In genomic region chr19:53312336-53312871, GRCm38 (mm10) we compare ENCODE assay signal across 8 mouse cellular contexts. TPM values are rescaled to one million over a fixed set of nuclear protein-coding genes. Genes with fewer than 3 reads are reported as not detected.
DNase-seq lines count a peak whose midpoint lies in the region; ATAC-seq and TF ChIP-seq lines count a peak whose summit lies in the region.

No protein-coding gene starts in this region.

- no peak for TF ChIP-seq RAD21 in CH12.LX (IDR thresholded peaks at IDR 0.05; ENCODE audit: low read depth, low read length)

- DNase-seq in CH12.LX (ENCODE audit: extremely low read depth), result no peak
- DNase-seq in adrenal gland, postnatal 4 days (ENCODE audit: low spot score in 2 of 2), result peak; percentile 22 to 45
- peak; percentile 68 for DNase-seq in forebrain, embryonic 10.5 days (ENCODE audit: extremely low spot score, low spot score)
- peak; percentile 73 for DNase-seq in heart, postnatal 0 days (ENCODE audit: low spot score)
- peak; percentile 72 to 79 for DNase-seq in kidney, postnatal 4 days
- peak; percentile 62 for DNase-seq in lung, adult 2 months
- peak; percentile 39 to 42 for DNase-seq in thymus, postnatal 36 days

- TF ChIP-seq POLR2A in CH12.LX (IDR thresholded peaks at IDR 0.05; ENCODE audit: low read depth, low read length), result no peak
- peak; percentile 50; the same call in 1 of the 2 replicates for TF ChIP-seq POLR2A in lung, adult 2 months (IDR thresholded peaks at IDR 0.05; ENCODE audit: borderline replicate concordance, extremely low read depth, low read depth, low read length)
- TF ChIP-seq POLR2A in olfactory bulb, adult 2 months (IDR thresholded peaks at IDR 0.05; ENCODE audit: insufficient read depth, low read depth, low read length), result no peak

- peak overlapping the region; percentile 23 for H3K27ac ChIP-seq in CH12.LX (ENCODE audit: insufficient read depth, low read depth)
- H3K27ac ChIP-seq in forebrain, embryonic 10.5 days, result peak overlapping the region; percentile 96
- peak overlapping the region; percentile 98 for H3K27ac ChIP-seq in heart, postnatal 0 days (ENCODE audit: low read depth)
- H3K27ac ChIP-seq in olfactory bulb, adult 2 months (ENCODE audit: insufficient read depth, low read depth, low read length), result peak overlapping the region; percentile 99

- H3K4me2 ChIP-seq in CH12.LX (ENCODE audit: insufficient read depth, low read depth, poor library complexity, severe bottlenecking), result peak overlapping the region; percentile 89
- peak overlapping the region; percentile 91 for H3K4me2 ChIP-seq in heart, postnatal 0 days (ENCODE audit: low read depth, low read length)

- dilution Hi-C loops in CH12.LX (cut with MboI; ENCODE audit: extremely low pct_ligation_motif_present, extremely low pct_unique_long_range_greater_than_20kb, low sequenced_read_pairs), result no loop called here

- TF ChIP-seq EP300 in CH12.LX (IDR thresholded peaks at IDR 0.05; ENCODE audit: low read length), result no peak
- no peak for TF ChIP-seq EP300 in heart, postnatal 0 days (IDR thresholded peaks at IDR 0.05; ENCODE audit: low read depth)

- H3K4me3 ChIP-seq in CH12.LX (replicated peaks in 1 of 3; ENCODE audit: low read depth in 2 of 3, low read length in 2 of 3, poor library complexity in 1 of 3), result peak overlapping the region; percentile 68 to 90 (median 77)
- H3K4me3 ChIP-seq in forebrain, embryonic 10.5 days, result peak overlapping the region; percentile 93
- H3K4me3 ChIP-seq in heart, postnatal 0 days (ENCODE audit: low read depth, low read length), result peak overlapping the region; percentile 95
- H3K4me3 ChIP-seq in lung, adult 2 months (replicated peaks; ENCODE audit: extremely low read depth, low read depth, low read length), result peak overlapping the region; percentile 85
- H3K4me3 ChIP-seq in olfactory bulb, adult 2 months (ENCODE audit: insufficient read depth, low read depth, low read length), result peak overlapping the region; percentile 98

- no peaks in the 10 kb centered on the region for H3K79me2 ChIP-seq in CH12.LX (replicated peaks; ENCODE audit: control insufficient read depth, extremely low read depth, insufficient read depth, poor library complexity, severe bottlenecking)

- H3K4me1 ChIP-seq in CH12.LX (ENCODE audit: control insufficient read depth in 1 of 2, insufficient read depth in 2 of 2), result peaks cover 19 to 29% of the 10 kb centered on the region in 2 experiments
- H3K4me1 ChIP-seq in forebrain, embryonic 10.5 days, result peaks cover 57% of the 10 kb centered on the region
- peaks cover 12% of the 10 kb centered on the region for H3K4me1 ChIP-seq in heart, postnatal 0 days (ENCODE audit: control insufficient read depth, insufficient read depth)
- H3K4me1 ChIP-seq in lung, adult 2 months (ENCODE audit: control insufficient read depth, insufficient read depth, low read length), result peaks cover 5% of the 10 kb centered on the region; the same call in 1 of the 2 replicates
- peaks cover 19% of the 10 kb centered on the region for H3K4me1 ChIP-seq in olfactory bulb, adult 2 months (ENCODE audit: control insufficient read depth, insufficient read depth, low read length)

- peak; percentile 16 for ATAC-seq in heart, postnatal 0 days (ENCODE audit: insufficient read depth, low read depth)

- no peaks in the 10 kb centered on the region for H3K9me3 ChIP-seq in CH12.LX (replicated peaks; ENCODE audit: low read length)
- H3K9me3 ChIP-seq in forebrain, embryonic 10.5 days, result no peaks in the 10 kb centered on the region
- H3K9me3 ChIP-seq in heart, postnatal 0 days (replicated peaks; ENCODE audit: control insufficient read depth, low read length), result no peaks in the 10 kb centered on the region

- no peaks in the 10 kb centered on the region for H3K36me3 ChIP-seq in CH12.LX (replicated peaks in 1 of 2; ENCODE audit: control insufficient read depth in 1 of 2, insufficient read depth in 1 of 2, low read length in 1 of 2)
- peaks cover 5% of the 10 kb centered on the region; the same call in 1 of the 2 replicates for H3K36me3 ChIP-seq in forebrain, embryonic 10.5 days (replicated peaks)
- no peaks in the 10 kb centered on the region for H3K36me3 ChIP-seq in heart, postnatal 0 days (replicated peaks; ENCODE audit: control insufficient read depth, insufficient read depth, low read length)

- H3K27me3 ChIP-seq in CH12.LX (replicated peaks), result peaks cover 15% of the 10 kb centered on the region
- no peaks in the 10 kb centered on the region for H3K27me3 ChIP-seq in forebrain, embryonic 10.5 days (ENCODE audit: poor library complexity, severe bottlenecking)
- H3K27me3 ChIP-seq in heart, postnatal 0 days (ENCODE audit: control insufficient read depth, insufficient read depth, low read length), result no peaks in the 10 kb centered on the region

- 0% methylated on average over 24 of the region's 26 CpGs for WGBS in forebrain, embryonic 10.5 days
- WGBS in heart, postnatal 0 days, result 0% methylated on average over 25 of the region's 26 CpGs
- under 1% methylated on average over 26 of the region's 26 CpGs for WGBS in lung, adult 2 months
- under 1% methylated on average over 26 of the region's 26 CpGs for WGBS in olfactory bulb, adult 2 months

- TF ChIP-seq CTCF in CH12.LX (conservative IDR thresholded peaks at IDR 0.05 in 1 of 2, IDR thresholded peaks at IDR 0.05 in 1 of 2; ENCODE audit: low read depth in 2 of 2, low read length in 2 of 2), result no peak
- TF ChIP-seq CTCF in heart, postnatal 0 days (IDR thresholded peaks at IDR 0.05; ENCODE audit: low read depth), result no peak
- no peak for TF ChIP-seq CTCF in lung, adult 2 months (IDR thresholded peaks at IDR 0.05; ENCODE audit: insufficient read depth, low read length)
- TF ChIP-seq CTCF in olfactory bulb, adult 2 months (IDR thresholded peaks at IDR 0.05; ENCODE audit: insufficient read depth, low read depth, low read length), result no peak

- peak overlapping the region; percentile 83 for H3K9ac ChIP-seq in CH12.LX (ENCODE audit: insufficient read depth, low read depth)
- H3K9ac ChIP-seq in heart, postnatal 0 days (replicated peaks; ENCODE audit: low read depth, low read length), result peak overlapping the region; percentile 87

- in situ Hi-C loops in CH12.LX (cut with MboI; ENCODE audit: low pct_ligation_motif_present, low pct_unique_long_range_greater_than_20kb, low sequenced_read_pairs), result loop anchor here (10.0 kb wide), 1 partner anchor 58 kb away; no protein-coding TSS in a partner anchor

TF ChIP-seq in CH12.LX, 34 proteins besides CTCF, POLR2A, EP300 and RAD21:
- TF ChIP-seq UBTF (IDR thresholded peaks at IDR 0.05; ENCODE audit: low read depth, low read length) (0 out of 2 replicates have a peak, but pooled peaks have one; percentile 38), ZKSCAN1 (IDR thresholded peaks at IDR 0.05; ENCODE audit: borderline replicate concordance, low read depth, low read length) (no peak), TBP (conservative IDR thresholded peaks at IDR 0.05; ENCODE audit: low read depth, low read length) (no peak), IRF4 (IDR thresholded peaks at IDR 0.05; ENCODE audit: low read depth, low read length) (peak; percentile 22; the same call in 1 of the 2 replicates), KAT2A (IDR thresholded peaks at IDR 0.05; ENCODE audit: insufficient replicate concordance, low read length) (no peak), SIN3A (IDR thresholded peaks at IDR 0.05; ENCODE audit: low read length) (no peak; the same call in 1 of the 2 replicates), E2F4 (IDR thresholded peaks at IDR 0.05; ENCODE audit: insufficient replicate concordance, low read depth, low read length) (no peak), CHD2 (IDR thresholded peaks at IDR 0.05; ENCODE audit: low read length) (peak; percentile 43; the same call in 1 of the 2 replicates), USF2 (conservative IDR thresholded peaks at IDR 0.05; ENCODE audit: low read depth, low read length) (no peak), PAX5 (IDR thresholded peaks at IDR 0.05; ENCODE audit: low read length) (no peak), MAZ (IDR thresholded peaks at IDR 0.05; ENCODE audit: low read depth, low read length) (peak; percentile 18; the same call in 1 of the 2 replicates), MAX (IDR thresholded peaks at IDR 0.05; ENCODE audit: low read length) (0 out of 2 replicates have a peak, but pooled peaks have one; percentile 14), BHLHE40 (IDR thresholded peaks at IDR 0.05; ENCODE audit: low read depth, low read length) (0 out of 2 replicates have a peak, but pooled peaks have one; percentile 14), MXI1 (IDR thresholded peaks at IDR 0.05; ENCODE audit: low read depth, low read length) (peak; percentile 68; the same call in 1 of the 2 replicates), MEF2A (IDR thresholded peaks at IDR 0.05; ENCODE audit: borderline replicate concordance, low read depth, low read length) (no peak), CHD1 (IDR thresholded peaks at IDR 0.05; ENCODE audit: low read depth, low read length) (no peak), ELF1 (IDR thresholded peaks at IDR 0.05; ENCODE audit: low read depth, low read length) (no peak)

RNA-seq across cellular contexts. Expression of gene Mxi1, which starts 2.1 kb away (rescaled TPM):
- total RNA-seq in CH12.LX (2012; rRNA removed) (8.1 and 19.9 TPM in 2 replicates), CH12.LX (2014; rRNA removed) (14.5 and 18.9 TPM in 2 replicates)
- polyA plus RNA-seq in CH12.LX (2012; ENCODE audit: insufficient read length, low read depth), result 10.6 and 10.9 TPM in 2 replicates
- 10 to 100 TPM; 38.1 to 40.5 TPM for total RNA-seq in adrenal gland, postnatal 4 days (2021)
- polyA plus RNA-seq in forebrain, embryonic 10.5 days (2016; fragmentation: Nextera tagmentation; extraction: Ambion mirVana), result 16.1 and 20.7 TPM in 2 replicates
- total RNA-seq in heart, postnatal 0 days (2014; rRNA removed; ENCODE audit: low replicate concordance), result 32.1 and 44.3 TPM in 2 replicates
- polyA plus RNA-seq in heart, postnatal 0 days (2015; fragmentation: Nextera tagmentation; extraction: Ambion mirVana), result 31.2 and 34.8 TPM in 2 replicates
- 17.0 and 21.5 TPM in 2 replicates for polyA plus RNA-seq in lung, adult 2 months (2012; rRNA removed)
- polyA plus RNA-seq in olfactory bulb, adult 2 months (2012; ENCODE audit: insufficient read depth, insufficient read length, low replicate concordance, missing spikeins), result not detected in 2 replicates

RNA-seq across cellular contexts. Expression of gene Gm10197, which starts 59.2 kb away (rescaled TPM):
- total RNA-seq in CH12.LX (2012; rRNA removed) (3.9 TPM in 1 of 2 replicates, not detected in the other), CH12.LX (2014; rRNA removed) (not detected in 2 replicates)
- 11.5 TPM in 1 of 2 replicates, not detected in the other for polyA plus RNA-seq in CH12.LX (2012; ENCODE audit: insufficient read length, low read depth)
- total RNA-seq in adrenal gland, postnatal 4 days (2021), result not detected
- not detected in 2 replicates for polyA plus RNA-seq in forebrain, embryonic 10.5 days (2016; fragmentation: Nextera tagmentation; extraction: Ambion mirVana)
- total RNA-seq in heart, postnatal 0 days (2014; rRNA removed; ENCODE audit: low replicate concordance), result not detected in 2 replicates
- not detected in 2 replicates for polyA plus RNA-seq in heart, postnatal 0 days (2015; fragmentation: Nextera tagmentation; extraction: Ambion mirVana)
- polyA plus RNA-seq in lung, adult 2 months (2012; rRNA removed), result not detected in 2 replicates
- polyA plus RNA-seq in olfactory bulb, adult 2 months (2012; ENCODE audit: insufficient read depth, insufficient read length, low replicate concordance, missing spikeins), result not detected in 2 replicates

Comparison
In these comparisons a context has a peak if more than half of its experiments do, and no peak if none do; other contexts are left out.
1. H3K27ac ChIP-seq: peak in every context shown above with its lines; median percentile 99 in olfactory bulb, adult 2 months; 98 in heart, postnatal 0 days; 96 in forebrain, embryonic 10.5 days; 23 in CH12.LX.